In genomic region chr16:58669264-58669663, GRCm38 (mm10) we compare ENCODE assay signal across 9 mouse cellular contexts. TPM values are rescaled to one million over a fixed set of nuclear protein-coding genes. Genes with fewer than 3 reads are reported as not detected.
DNase-seq lines count a peak whose midpoint lies in the region; ATAC-seq and TF ChIP-seq lines count a peak whose summit lies in the region.
"Had no signal": no experiment of that assay in that cellular context is flagged by ENCODE, and none has a peak within 500 bp of the region (broad histone marks: within the 10 kb centered on the region; RNA-seq: fewer than 3 reads in every experiment).

No protein-coding gene starts in this region.

- no peak for ATAC-seq in forebrain, postnatal 0 days
- no peak for ATAC-seq in stomach, embryonic 14.5 days (ENCODE audit: insufficient number of reproducible peaks, insufficient read depth, low FRiP score, low read depth)

- no peaks in the 10 kb centered on the region for H3K9me3 ChIP-seq in forebrain, postnatal 0 days (ENCODE audit: low read length)
- no peaks in the 10 kb centered on the region for H3K9me3 ChIP-seq in stomach, embryonic 14.5 days (ENCODE audit: control insufficient read depth, low read depth, low read length)

- H3K27me3 ChIP-seq in forebrain, postnatal 0 days (ENCODE audit: insufficient read depth, low read length) = no peaks in the 10 kb centered on the region
- no peaks in the 10 kb centered on the region for H3K27me3 ChIP-seq in stomach, embryonic 14.5 days (ENCODE audit: control insufficient read depth, insufficient read depth, low read length)

- H3K27ac ChIP-seq in forebrain, postnatal 0 days (ENCODE audit: low read depth, low read length) = no peak overlapping the region
- no peak overlapping the region for H3K27ac ChIP-seq in stomach, embryonic 14.5 days (ENCODE audit: low read length)

- peak; percentile 48 for DNase-seq in spleen, adult 12 weeks (ENCODE audit: low spot score)
- no peak for DNase-seq in spleen, adult 18-20 months
- peak; percentile 3 for DNase-seq in forebrain, postnatal 0 days
- DNase-seq in liver = peak; percentile 86
- DNase-seq in left cerebral cortex, adult 9 months (ENCODE audit: low spot score in 2 of 2) = no peak
- DNase-seq in thymus, postnatal 4 days = no peak
- DNase-seq in urinary bladder, adult 18-20 months (ENCODE audit: low spot score in 2 of 2) = no peak

- TF ChIP-seq CTCF in forebrain, postnatal 0 days (IDR thresholded peaks at IDR 0.05; ENCODE audit: low read depth) = no peak

- peaks cover 12% of the 10 kb centered on the region; the same call in 1 of the 2 replicates for H3K36me3 ChIP-seq in forebrain, postnatal 0 days (ENCODE audit: insufficient read depth)
- H3K36me3 ChIP-seq in stomach, embryonic 14.5 days (ENCODE audit: control insufficient read depth, insufficient read depth, low read length) = peaks cover 9% of the 10 kb centered on the region; the same call in 1 of the 2 replicates

- 0 out of 2 replicates have a peak overlapping the region, but pooled peaks have one; percentile 77 for H3K9ac ChIP-seq in forebrain, postnatal 0 days
- H3K9ac ChIP-seq in stomach, embryonic 14.5 days (replicated peaks; ENCODE audit: low read depth, low read length) = no peak overlapping the region

- peak overlapping the region; percentile 77; the same call in 1 of the 2 replicates for H3K4me2 ChIP-seq in forebrain, postnatal 0 days (ENCODE audit: low read depth)
- H3K4me2 ChIP-seq in stomach, embryonic 14.5 days (replicated peaks; ENCODE audit: low read depth, low read length) = peak overlapping the region; percentile 67

- 42% methylated on average over 5 of the region's 5 CpGs for WGBS in forebrain, postnatal 0 days
- WGBS in stomach, embryonic 14.5 days = 49% methylated on average over 5 of the region's 5 CpGs

- H3K4me1 ChIP-seq in forebrain, postnatal 0 days (ENCODE audit: insufficient read depth) = peaks cover 3% of the 10 kb centered on the region; the same call in 1 of the 2 replicates
- peaks cover 8% of the 10 kb centered on the region; the same call in 1 of the 2 replicates for H3K4me1 ChIP-seq in stomach, embryonic 14.5 days (ENCODE audit: control insufficient read depth, insufficient read depth, low read length)

- peak overlapping the region; percentile 71 for H3K4me3 ChIP-seq in forebrain, postnatal 0 days (ENCODE audit: low read depth, low read length)
- no peak overlapping the region for H3K4me3 ChIP-seq in stomach, embryonic 14.5 days (ENCODE audit: low read depth, low read length)

RNA-seq across cellular contexts. Expression of gene Cpox, which starts 0.8 kb away (rescaled TPM):
- 12.9 and 22.4 TPM in 2 replicates for total RNA-seq in forebrain, postnatal 0 days (2014; rRNA removed)
- polyA plus RNA-seq in forebrain, postnatal 0 days (2015; fragmentation: Nextera tagmentation; extraction: Ambion mirVana) = 5.9 and 10.0 TPM in 2 replicates
- 24.4 and 28.1 TPM in 2 replicates for polyA plus RNA-seq in stomach, embryonic 14.5 days (2014; fragmentation: Nextera tagmentation; extraction: Ambion mirVana)

RNA-seq across cellular contexts. Expression of gene E330017A01Rik, which starts 30.7 kb away (rescaled TPM):
- total RNA-seq in forebrain, postnatal 0 days (2014; rRNA removed) = not detected in 2 replicates
- polyA plus RNA-seq in forebrain, postnatal 0 days (2015; fragmentation: Nextera tagmentation; extraction: Ambion mirVana) = 0.16 TPM in 1 of 2 replicates, not detected in the other
- polyA plus RNA-seq in stomach, embryonic 14.5 days (2014; fragmentation: Nextera tagmentation; extraction: Ambion mirVana) = not detected in 2 replicates
- polyA plus RNA-seq: neural tube, embryonic 11.5 days had no signal

RNA-seq across cellular contexts. Expression of gene Gpr15, which starts 49.6 kb away (rescaled TPM):
- total RNA-seq in forebrain, postnatal 0 days (2014; rRNA removed) = 0.14 TPM in 1 of 2 replicates, not detected in the other
- polyA plus RNA-seq in forebrain, postnatal 0 days (2015; fragmentation: Nextera tagmentation; extraction: Ambion mirVana) = not detected in 2 replicates
- polyA plus RNA-seq in stomach, embryonic 14.5 days (2014; fragmentation: Nextera tagmentation; extraction: Ambion mirVana) = 0.17 TPM in 1 of 2 replicates, not detected in the other
- polyA plus RNA-seq: neural tube, embryonic 11.5 days had no signal

RNA-seq across cellular contexts. Expression of gene Gm813, which starts 52.5 kb away (rescaled TPM):
- not detected in 2 replicates for total RNA-seq in forebrain, postnatal 0 days (2014; rRNA removed)
- polyA plus RNA-seq in forebrain, postnatal 0 days (2015; fragmentation: Nextera tagmentation; extraction: Ambion mirVana) = not detected in 2 replicates
- not detected in 2 replicates for polyA plus RNA-seq in stomach, embryonic 14.5 days (2014; fragmentation: Nextera tagmentation; extraction: Ambion mirVana)
- polyA plus RNA-seq: neural tube, embryonic 11.5 days had no signal

RNA-seq across cellular contexts. Expression of gene Cldnd1, which starts 58.4 kb away (rescaled TPM):
- 42.9 and 54.8 TPM in 2 replicates for total RNA-seq in forebrain, postnatal 0 days (2014; rRNA removed)
- polyA plus RNA-seq in forebrain, postnatal 0 days (2015; fragmentation: Nextera tagmentation; extraction: Ambion mirVana) = 117 and 129 TPM in 2 replicates
- 128 and 131 TPM in 2 replicates for polyA plus RNA-seq in stomach, embryonic 14.5 days (2014; fragmentation: Nextera tagmentation; extraction: Ambion mirVana)

Comparison
In these comparisons a context has a peak if more than half of its experiments do, and no peak if none do; other contexts are left out.
1. DNase-seq: peak in spleen, adult 12 weeks (single experiment), forebrain, postnatal 0 days (single experiment) and liver (single experiment); none in spleen, adult 18-20 months (0 of 2), left cerebral cortex, adult 9 months (0 of 2), thymus, postnatal 4 days (single experiment) and urinary bladder, adult 18-20 months (0 of 2).